Mouse (Mus musculus) kidney, adult 2 months (tissue): ENCODE data around the gene Zdhhc1. TPM values are rescaled to one million over a fixed set of nuclear protein-coding genes. Genes with fewer than 3 reads are reported as not detected.

Source experiments
- DNase-seq: peaks from one replicate; pipeline ENCODE4 v3.0.0; 2021
- H3K27ac ChIP-seq: fragments of 200-500 bp; 2 replicates; pipeline ENCODE4 v1.5.1; 2012; ENCODE audit warnings: low read depth, low read length, control low read depth, inconsistent platforms; ENCODE audit not compliant: insufficient read depth
- H3K27me3 ChIP-seq: fragments of 200-500 bp; replicated peaks from 2 replicates; pipeline ENCODE4 v1.6.1; 2012; ENCODE audit warnings: mild to moderate bottlenecking, moderate library complexity, low read length, inconsistent platforms; ENCODE audit not compliant: control insufficient read depth, insufficient read depth
- H3K36me3 ChIP-seq: fragments of 200-500 bp; 2 replicates; pipeline ENCODE4 v1.6.1; 2012; ENCODE audit warnings: mild to moderate bottlenecking, moderate library complexity, low read length, inconsistent platforms; ENCODE audit not compliant: control insufficient read depth, insufficient read depth
- H3K4me1 ChIP-seq: fragments of 200-500 bp; 2 replicates; pipeline ENCODE4 v1.6.1; 2011; ENCODE audit warnings: low read length; ENCODE audit not compliant: control insufficient read depth, insufficient read depth
- H3K4me3 ChIP-seq: fragments of 200-500 bp; 2 replicates; pipeline ENCODE4 v1.5.1; 2011; ENCODE audit warnings: mild to moderate bottlenecking, low read depth, low read length, control low read depth; ENCODE audit not compliant: insufficient read depth
- CTCF ChIP-seq: fragments of 200-500 bp; conservative IDR thresholded peaks from 2 replicates; pipeline ENCODE4 v1.5.1; 2011; ENCODE audit warnings: low read depth, mild to moderate bottlenecking, control low read depth, low read length, moderate library complexity, mixed read lengths; ENCODE audit not compliant: insufficient read depth, insufficient read length
- POLR2A ChIP-seq: fragments of 200-500 bp; IDR thresholded peaks from one replicate; pipeline ENCODE4 v1.6.1; 2011; ENCODE audit warnings: low read depth, low read length, control low read depth
- WGBS: fragments of 180-500 bp; shearing (Covaris S2); methylation state at CpG from one replicate; pipeline ENCODE4 v1.1.7; 2018; 5-methylcytosine and 5-hydroxymethylcytosine counted together
- polyA plus RNA-seq: library from polyadenylated mRNA; depleted of rRNA; stranded (reverse); fragments of >200 nt; gene quantifications from 2 replicates; pipeline ENCODE4 v1.2.3, GENCODE M21; 2012

Gene Zdhhc1
- polyA plus RNA-seq, 1 experiment: 47.6 TPM

- Histone ChIP-seq H3K36me3 (no peaks in the 10 kb centered on the region), H3K27ac (no peak overlapping the region), H3K27me3 (no peaks in the 10 kb centered on the region), H3K4me3 (no peak overlapping the region), H3K4me1 (peaks cover 3% of the 10 kb centered on the region; the same call in 1 of the 2 replicates)
- WGBS: 92% methylated on average over 9 of the region's 9 CpGs
- TF ChIP-seq CTCF: no peak
- no peak for TF ChIP-seq POLR2A
- DNase-seq: no peak
Measured at GRCm38 (mm10) chr8:105472983-105473382, 23.7 kb downstream of the Zdhhc1 start.

- 86% methylated on average over 23 of the region's 23 CpGs for WGBS
- TF ChIP-seq CTCF: no peak
- no peak for TF ChIP-seq POLR2A
- no peak for DNase-seq
- H3K4me3 ChIP-seq: no peak overlapping the region
- H3K27me3 ChIP-seq: no peaks in the 10 kb centered on the region
- no peaks in the 10 kb centered on the region for H3K36me3 ChIP-seq
- peaks cover 3% of the 10 kb centered on the region; the same call in 1 of the 2 replicates for H3K4me1 ChIP-seq
- no peak overlapping the region for H3K27ac ChIP-seq
Measured at GRCm38 (mm10) chr8:105472414-105472932, 24.2 kb downstream of the Zdhhc1 start.

GRCm38 (mm10) chr8:105471314-105472015 is 25.2 kb downstream of the Zdhhc1 start, which contains the start of gene Tppp3:
Gene Tppp3 (minus strand): TSS chr8:105471526.
- no peak within 1 kb of the TSS for H3K27ac ChIP-seq
- TF ChIP-seq CTCF: peak; percentile 35
- no peak for TF ChIP-seq POLR2A
- 13% methylated on average over 25 of the region's 25 CpGs for WGBS

GRCm38 (mm10) chr8:105470681-105471313 is 25.9 kb downstream of the Zdhhc1 start:
- H3K4me1 ChIP-seq: peaks cover 3% of the 10 kb centered on the region; the same call in 1 of the 2 replicates
- no peak for TF ChIP-seq CTCF
- TF ChIP-seq POLR2A: no peak
- WGBS: 28% methylated on average over 11 of the region's 11 CpGs
- H3K27me3 ChIP-seq: no peaks in the 10 kb centered on the region
- H3K36me3 ChIP-seq: no peaks in the 10 kb centered on the region
- no peak overlapping the region for H3K27ac ChIP-seq
- H3K4me3 ChIP-seq: peak overlapping the region; percentile 19; the same call in 1 of the 2 replicates
- DNase-seq: no peak

More at GRCm38 (mm10) chr8:105471314-105472015, 25.2 kb downstream of the Zdhhc1 start, which contains the start of gene Tppp3:
- Histone ChIP-seq H3K36me3 (no peaks in the 10 kb centered on the region), H3K4me3 (peak within 1 kb of the TSS; percentile 19; the same call in 1 of the 2 replicates), H3K4me1 (peaks cover 3% of the 10 kb centered on the region; the same call in 1 of the 2 replicates), H3K27me3 (no peaks in the 10 kb centered on the region)
- DNase-seq: peak; percentile 97

GRCm38 (mm10) chr8:105470262-105470661 is 26.4 kb downstream of the Zdhhc1 start:
- no peak overlapping the region for H3K4me3 ChIP-seq
- WGBS: 84% methylated on average over 5 of the region's 5 CpGs
- no peak for DNase-seq
- H3K27ac ChIP-seq: no peak overlapping the region
- TF ChIP-seq POLR2A (no peak), CTCF (no peak)
- H3K4me1 ChIP-seq: peaks cover 3% of the 10 kb centered on the region; the same call in 1 of the 2 replicates
- no peaks in the 10 kb centered on the region for H3K27me3 ChIP-seq
- no peaks in the 10 kb centered on the region for H3K36me3 ChIP-seq

GRCm38 (mm10) chr8:105469816-105470215 is 26.9 kb downstream of the Zdhhc1 start:
- H3K27me3 ChIP-seq: no peaks in the 10 kb centered on the region
- H3K4me1 ChIP-seq: peaks cover 3% of the 10 kb centered on the region; the same call in 1 of the 2 replicates
- H3K36me3 ChIP-seq: no peaks in the 10 kb centered on the region
- DNase-seq: no peak
- no peak overlapping the region for H3K4me3 ChIP-seq
- WGBS: 94% methylated on average over 5 of the region's 5 CpGs
- TF ChIP-seq CTCF: no peak
- TF ChIP-seq POLR2A: no peak
- no peak overlapping the region for H3K27ac ChIP-seq

GRCm38 (mm10) chr8:105469041-105469695 is 27.5 kb downstream of the Zdhhc1 start:
- peaks cover 3% of the 10 kb centered on the region; the same call in 1 of the 2 replicates for H3K4me1 ChIP-seq
- H3K36me3 ChIP-seq: no peaks in the 10 kb centered on the region
- DNase-seq: no peak
- no peak overlapping the region for H3K27ac ChIP-seq
- H3K27me3 ChIP-seq: no peaks in the 10 kb centered on the region
- 61% methylated on average over 6 of the region's 6 CpGs for WGBS
- TF ChIP-seq CTCF: no peak
- TF ChIP-seq POLR2A: no peak
- no peak overlapping the region for H3K4me3 ChIP-seq
